Mouse (Mus musculus): ENCODE results near the gene Gm15013.
"Not testable (repeated sequence)": the region's sequence is repeated elsewhere in the genome, so short reads cannot be mapped to it uniquely, and the experiment has no call there.

Gm15013 gene

DNA sequence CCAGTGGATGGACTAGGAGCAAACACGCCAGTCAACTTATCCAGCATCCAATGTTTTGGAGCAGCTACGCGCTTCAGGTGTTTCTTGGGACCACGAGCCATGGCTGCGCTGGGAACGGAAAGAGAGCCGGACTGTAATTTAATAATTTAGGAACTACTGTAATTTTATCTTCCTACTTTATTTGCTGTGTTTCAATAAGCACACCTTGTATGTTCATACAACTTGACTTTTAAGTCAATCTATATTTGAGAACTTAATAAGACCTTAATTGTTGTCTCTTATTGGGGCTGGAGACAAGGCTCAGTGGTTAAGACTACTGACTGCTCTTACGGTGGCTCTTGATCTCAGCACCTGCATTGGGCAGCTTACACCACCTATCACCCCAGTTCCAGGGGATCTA is at the start of gene Gm15013:
Gene Gm15013 (minus strand): TSS at position 101 of the 400 bp plus-strand sequence.
- DNase-seq = no peak

DNA sequence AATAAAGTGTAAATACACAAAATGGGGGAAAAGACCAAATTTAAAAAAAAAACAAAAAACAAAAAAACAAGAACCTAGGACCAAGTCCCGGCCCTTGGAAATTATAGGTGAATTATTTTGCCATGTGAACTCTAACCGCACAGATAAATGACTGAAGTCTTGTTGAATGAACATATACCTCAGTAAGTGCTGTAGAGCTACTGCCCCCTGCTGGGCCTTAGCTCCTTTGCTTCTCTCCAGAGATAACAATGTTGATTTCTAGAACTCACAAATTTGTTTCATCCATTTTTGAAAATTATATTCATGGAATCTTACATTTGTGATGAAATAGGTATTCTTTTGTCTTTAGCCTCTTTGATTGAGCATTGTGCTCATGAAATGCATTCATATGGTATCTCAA is 48.3 kb upstream of the Gm15013 start:
- DNase-seq = no peak

DNA sequence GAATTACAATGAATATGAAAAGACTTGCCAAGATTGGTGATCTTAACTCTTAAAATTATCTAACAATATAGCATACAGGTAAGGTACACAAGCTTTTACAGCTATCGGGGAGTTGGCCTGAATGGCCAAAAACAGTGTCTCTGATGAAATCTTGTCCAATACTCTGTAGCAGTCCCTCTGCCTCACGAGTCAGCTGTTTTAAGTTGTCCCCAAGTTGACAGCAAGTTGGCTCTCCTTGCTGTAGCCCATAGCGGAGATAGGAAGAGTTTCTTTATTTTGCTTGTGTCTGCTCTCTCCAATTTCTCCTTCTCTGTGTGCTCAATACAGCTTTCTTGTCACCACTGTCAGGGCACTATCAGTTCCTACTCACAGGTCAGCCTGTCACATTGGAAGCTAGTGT is 44.4 kb upstream of the Gm15013 start:
- not testable (repeated sequence) for DNase-seq

DNA sequence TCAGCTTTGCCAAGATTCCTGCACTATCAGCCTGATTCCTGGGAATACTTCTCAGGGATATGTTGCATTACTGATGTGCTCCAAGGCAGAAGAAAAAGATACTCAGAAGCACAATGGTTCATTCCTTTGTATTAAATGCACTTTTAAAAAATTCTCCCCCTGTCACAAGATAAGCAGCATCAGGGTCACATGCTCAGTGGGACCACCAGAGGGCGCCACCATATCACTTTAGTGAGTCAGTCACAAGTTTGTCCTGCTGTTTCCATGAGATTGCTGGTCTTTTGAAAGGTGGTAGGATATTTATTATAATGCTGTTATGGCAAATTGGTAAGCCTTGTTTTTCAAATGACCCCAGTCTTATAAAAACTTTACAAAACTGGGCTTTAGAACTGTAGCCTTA is 37.6 kb upstream of the Gm15013 start:
- peak; percentile 4 for DNase-seq

GRCm38 (mm10) chrX:139737066-139737465 is 22.8 kb upstream of the Gm15013 start:
- no peak for DNase-seq

GRCm38 (mm10) chrX:139730541-139730940 is 16.3 kb upstream of the Gm15013 start:
- DNase-seq = no peak

DNA sequence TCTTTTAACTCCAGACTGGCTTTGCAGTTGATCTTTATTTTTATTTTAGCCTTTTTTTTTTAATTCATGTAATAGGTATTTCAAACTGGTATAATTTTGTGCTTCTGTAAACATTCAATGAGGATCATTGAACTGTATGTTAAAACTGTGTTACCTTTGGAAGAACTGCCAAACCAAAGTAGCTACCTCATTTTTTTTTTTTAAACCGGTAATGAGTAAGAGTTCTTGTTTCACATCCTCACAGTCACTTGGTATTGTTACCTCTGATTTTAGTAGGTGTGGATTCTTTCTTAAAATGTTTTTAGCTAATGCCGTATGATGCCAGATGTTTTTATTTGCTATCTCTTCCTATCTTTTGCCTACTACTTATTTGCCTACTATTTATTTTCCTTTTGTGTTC is 8.1 kb upstream of the Gm15013 start:
- DNase-seq = no peak

DNA sequence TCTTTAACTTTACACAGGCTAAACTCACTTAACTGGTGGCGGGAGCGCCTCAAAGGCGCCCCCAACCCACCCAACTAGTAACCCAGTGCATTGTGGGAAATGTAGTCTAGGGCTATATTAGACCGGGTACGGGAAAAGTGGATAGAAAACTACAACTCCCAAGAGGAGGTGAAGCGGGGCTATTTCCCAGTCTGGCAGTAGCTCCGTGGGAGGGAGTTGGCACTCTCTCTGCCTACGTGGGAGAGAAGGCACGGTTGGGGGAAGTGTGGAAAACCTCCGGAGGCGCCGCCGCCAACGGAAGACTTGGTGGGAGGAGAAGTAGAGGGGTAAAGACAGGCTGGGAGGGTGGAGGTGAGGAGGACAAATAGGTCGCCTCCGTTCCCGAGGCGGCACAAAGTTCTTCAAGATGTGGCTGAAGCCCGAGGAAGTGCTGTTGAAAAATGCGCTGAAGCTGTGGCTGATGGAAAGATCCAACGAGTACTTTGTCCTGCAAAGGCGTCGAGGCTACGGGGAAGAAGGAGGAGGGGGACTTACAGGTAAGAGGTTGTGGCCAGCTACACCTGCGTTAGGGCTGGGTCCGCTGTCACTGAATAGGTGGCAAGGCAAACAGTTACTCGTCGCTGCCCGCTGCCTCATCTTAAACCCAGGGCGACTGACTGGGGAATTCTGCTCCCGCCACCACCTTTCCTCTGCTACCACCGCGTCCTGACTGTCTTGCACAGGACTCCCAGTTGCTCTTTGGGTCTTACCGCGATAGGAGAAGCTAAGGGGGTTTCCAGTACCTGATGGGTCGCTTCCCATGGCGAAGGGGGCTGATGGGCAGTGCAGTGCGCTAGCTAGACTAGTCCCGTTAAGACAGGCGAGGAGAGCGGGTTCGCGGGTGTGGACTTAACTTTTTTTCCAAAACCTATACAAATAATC is 29.2 kb downstream of the Gm15013 start, which contains the start of gene Tbc1d8b:
Gene Tbc1d8b (plus strand): TSS at position 222 of the 921 bp plus-strand sequence.
- peak; percentile 88 for DNase-seq

DNA sequence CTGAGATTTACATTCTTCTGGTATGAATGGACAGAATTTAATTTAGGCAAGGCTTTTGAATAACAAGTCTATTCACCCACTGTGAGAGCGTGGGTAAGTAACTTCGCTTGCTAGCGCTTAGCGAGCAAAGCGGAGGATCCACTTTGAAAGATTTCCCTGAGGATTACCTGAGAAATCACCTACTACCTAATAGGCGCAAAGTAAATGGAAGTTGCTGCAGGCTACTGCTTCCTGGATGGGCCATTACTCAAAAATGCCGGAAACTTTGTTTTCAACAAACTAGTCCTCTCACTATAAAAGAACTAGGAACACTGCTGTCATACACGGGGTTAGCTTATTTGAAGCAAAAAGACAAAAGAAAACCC is 29.9 kb downstream of the Gm15013 start:
- DNase-seq = no peak

- no peak for DNase-seq
These were observed 48.5 kb downstream of the Gm15013 start for GRCm38 (mm10) chrX:139665829-139666228.

Measured in cerebellum, adult 11-12 months (tissue).